Mouse (Mus musculus) skeletal muscle tissue, postnatal 0 days (tissue): Measurements from ENCODE around the gene Hoxb8. TPM values are rescaled to one million over a fixed set of nuclear protein-coding genes. Genes with fewer than 3 reads are reported as not detected.

Experiments used
- microRNA counts: library from miRNA; unstranded; fragments of <30 nt; microRNA quantifications from one replicate; lab custom pipeline; 2015
- microRNA-seq, 2 experiments: library from miRNA; unstranded; fragments of <30 nt; microRNA quantifications; one replicate each; pipeline ENCODE4; 2016
- polyA plus RNA-seq: library from polyadenylated mRNA; unstranded; fragments of >200 nt; fragmentation: Nextera tagmentation; extraction: Ambion mirVana; gene quantifications from 2 replicates; pipeline ENCODE4 v1.2.1, GENCODE M21; 2015

Hoxb8 gene
- polyA plus RNA-seq: 0.12 and 0.32 TPM in 2 replicates

GRCm38 (mm10) chr11:96281855-96282570 lies at the start of gene Hoxb8:
Hoxb8 (plus strand) TSS chr11:96281905.

GRCm38 (mm10) chr11:96270996-96271540 lies 10.6 kb upstream of the Hoxb8 start, which contains the start of gene Hoxb9:
Hoxb9 (plus strand) TSS chr11:96271457.

GRCm38 (mm10) chr11:96285771-96286738 lies 4.3 kb downstream of the Hoxb8 start, which contains the start of gene Hoxb7:
Hoxb7 (plus strand) TSS chr11:96286623.

GRCm38 (mm10) chr11:96291681-96292564 lies 10.2 kb downstream of the Hoxb8 start, which contains the start of gene Hoxb6:
Hoxb6 (plus strand) TSS chr11:96292476.

GRCm38 (mm10) chr11:96303151-96304099 lies 21.7 kb downstream of the Hoxb8 start, which contains the start of gene Hoxb5:
Hoxb5 (plus strand) TSS chr11:96303336.

GRCm38 (mm10) chr11:96317608-96318367 lies 36.1 kb downstream of the Hoxb8 start, which contains the start of gene Hoxb4:
Hoxb4 (plus strand) TSS chr11:96318267.

GRCm38 (mm10) chr11:96323154-96323553 lies 41.4 kb downstream of the Hoxb8 start, which contains the start of gene Hoxb3:
Hoxb3 (plus strand) TSS chr11:96323326.

MicroRNAs encoded within 50 kb of the gene (microRNA counts, 519-probe panel; counts per million panel counts)
- microRNA mmu-miR-10a (lab: Ali Mortazavi, UCI): 2,709 counts per million, percentile 70 among the panel's probes with 10 or more counts
- microRNA mmu-miR-196a (lab: Ali Mortazavi, UCI): 5,297 counts per million, percentile 88 among the panel's probes with 10 or more counts

Small RNA genes lying within 50 kb of the gene (microRNA-seq; reads per million reads assigned to microRNA genes)
- gene Mir10a: 1,921 to 2,023 reads per million in 2 experiments
- gene Mir196a-1: 9.3 to 14.0 reads per million in 2 experiments

Other genes starting within 250 kb of the Hoxb8 start
- 40.6 and 49.3 TPM in 2 replicates for gene Snf8, start 247.0 kb upstream of the Hoxb8 start, polyA plus RNA-seq
- gene Ube2z, start 216.5 kb upstream of the Hoxb8 start, polyA plus RNA-seq: 17.8 and 18.8 TPM in 2 replicates
- 2,104 and 2,569 TPM in 2 replicates for gene Atp5g1, start 206.2 kb upstream of the Hoxb8 start, polyA plus RNA-seq
- not detected in 2 replicates for gene Calcoco2, start 169.9 kb upstream of the Hoxb8 start, polyA plus RNA-seq
- not detected in 2 replicates for gene Ttll6, start 148.1 kb upstream of the Hoxb8 start, polyA plus RNA-seq
- not detected in 2 replicates for gene Hoxb13, start 87.6 kb upstream of the Hoxb8 start, polyA plus RNA-seq
- gene Hoxb9, start 10.4 kb upstream of the Hoxb8 start, polyA plus RNA-seq: 0.51 and 0.63 TPM in 2 replicates
- gene Hoxb7, start 4.7 kb downstream of the Hoxb8 start, polyA plus RNA-seq: 2.2 and 2.9 TPM in 2 replicates
- 0.23 and 0.43 TPM in 2 replicates for gene Hoxb6, start 10.6 kb downstream of the Hoxb8 start, polyA plus RNA-seq
- 0.55 and 0.59 TPM in 2 replicates for gene Hoxb5, start 21.4 kb downstream of the Hoxb8 start, polyA plus RNA-seq
- gene Hoxb4, start 36.4 kb downstream of the Hoxb8 start, polyA plus RNA-seq: 0.14 and 0.16 TPM in 2 replicates
- gene Hoxb3, start 41.4 kb downstream of the Hoxb8 start, polyA plus RNA-seq: 0.33 TPM in 1 of 2 replicates, not detected in the other
- 1.3 and 2.0 TPM in 2 replicates for gene Hoxb2, start 68.6 kb downstream of the Hoxb8 start, polyA plus RNA-seq
- gene Hoxb1, start 83.8 kb downstream of the Hoxb8 start, polyA plus RNA-seq: not detected in 2 replicates
- 0.16 and 0.32 TPM in 2 replicates for gene Skap1, start 182.7 kb downstream of the Hoxb8 start, polyA plus RNA-seq